Mouse (Mus musculus) T-helper 17 cell (primary cell): ENCODE measurements around the gene Ccl25.

Source experiments
- in situ Hi-C, 2 experiments: fragments of 300-600 bp; cut with MboI, MseI; formaldehyde crosslinking; loops; 1 replicate in 1 of 2; 2 replicates in 1 of 2; pipeline ENCODE4 v1.15.1; 2025; ENCODE audit warnings: high pct_unique_total_duplicates in 2 of 2

The Ccl25 gene

GRCm38 (mm10) chr8:4335678-4336077 lies 10.7 kb downstream of the Ccl25 start:
- in situ Hi-C loops, result no loop called here

GRCm38 (mm10) chr8:4340207-4340606 lies 15.2 kb downstream of the Ccl25 start:
- in situ Hi-C loops, result no loop called here

DNA sequence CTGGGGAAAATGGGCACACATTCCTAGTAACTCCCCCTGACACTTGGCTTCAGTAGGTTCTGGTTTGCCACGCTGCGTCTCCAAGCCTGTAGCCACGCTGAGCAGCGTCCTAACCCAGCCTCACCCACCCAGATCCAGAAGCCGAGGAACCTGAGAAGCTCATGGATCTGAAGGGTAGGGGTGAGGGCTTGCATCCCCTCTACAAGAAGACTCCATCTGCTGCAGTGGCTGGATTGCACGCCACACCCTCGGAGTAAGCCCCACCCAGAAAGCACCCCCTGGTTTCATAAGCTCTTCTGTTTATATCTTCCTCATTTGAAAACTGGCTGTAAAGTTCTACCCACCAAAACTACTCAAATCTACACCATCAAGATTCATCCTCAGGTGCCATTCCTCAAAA lies 22.7 kb downstream of the Ccl25 start:
- in situ Hi-C loops, result no loop called here

- in situ Hi-C loops, result no loop called here
Measured at GRCm38 (mm10) chr8:4348275-4348674, 23.3 kb downstream of the Ccl25 start.

GRCm38 (mm10) chr8:4349335-4349734 lies 24.3 kb downstream of the Ccl25 start:
- in situ Hi-C loops, result no loop called here

- in situ Hi-C loops, result loop anchor here (25.0 kb wide), 2 partner anchors 213 to 638 kb away; partner anchors contain the start of genes Cd209g (in 1 of the 2) and Clec4g (in 1 of the 2)
Measured at GRCm38 (mm10) chr8:4350618-4351017, 25.6 kb downstream of the Ccl25 start.

DNA sequence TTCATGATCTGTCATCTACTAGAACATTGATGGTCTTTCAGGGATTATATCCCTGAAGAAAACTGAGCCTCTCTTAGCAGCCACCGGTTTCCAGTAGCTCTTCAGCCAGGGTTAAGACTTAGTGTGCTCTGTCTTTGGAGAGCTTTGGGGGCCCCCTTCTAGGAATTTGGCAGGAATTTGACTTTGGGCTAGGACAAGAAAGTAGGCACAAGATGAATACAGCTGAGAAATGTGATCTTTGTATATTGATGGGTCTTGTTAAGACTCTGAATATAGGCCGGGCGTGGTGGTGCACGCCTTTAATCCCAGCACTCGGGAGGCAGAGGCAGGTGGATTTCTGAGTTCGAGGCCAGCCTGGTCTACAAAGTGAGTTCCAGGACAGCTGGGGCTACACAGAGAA lies 27.6 kb downstream of the Ccl25 start:
- in situ Hi-C loops, result loop anchor here (25.0 kb wide), 2 partner anchors 215 to 640 kb away; partner anchors contain the start of genes Cd209g (in 1 of the 2) and Clec4g (in 1 of the 2)

DNA sequence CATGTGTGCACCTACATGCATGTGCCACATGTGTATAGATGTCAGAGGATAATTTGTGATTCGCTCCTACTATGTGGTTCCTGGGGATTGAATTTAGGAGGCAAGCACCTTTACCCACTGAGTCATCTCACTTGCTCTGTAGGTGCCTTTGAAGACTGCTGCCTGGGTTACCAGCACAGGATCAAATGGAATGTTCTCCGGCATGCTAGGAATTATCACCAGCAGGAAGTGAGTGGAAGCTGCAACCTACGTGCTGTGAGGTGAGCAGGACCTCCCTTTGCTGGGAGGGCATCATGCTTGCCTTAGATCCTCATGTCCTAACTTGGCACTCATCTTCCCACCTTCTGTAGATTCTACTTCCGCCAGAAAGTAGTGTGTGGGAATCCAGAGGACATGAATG lies 28.7 kb downstream of the Ccl25 start:
- in situ Hi-C loops, result loop anchor here (25.0 kb wide), 2 partner anchors 216 to 641 kb away; partner anchors contain the start of genes Cd209g (in 1 of the 2) and Clec4g (in 1 of the 2)

DNA sequence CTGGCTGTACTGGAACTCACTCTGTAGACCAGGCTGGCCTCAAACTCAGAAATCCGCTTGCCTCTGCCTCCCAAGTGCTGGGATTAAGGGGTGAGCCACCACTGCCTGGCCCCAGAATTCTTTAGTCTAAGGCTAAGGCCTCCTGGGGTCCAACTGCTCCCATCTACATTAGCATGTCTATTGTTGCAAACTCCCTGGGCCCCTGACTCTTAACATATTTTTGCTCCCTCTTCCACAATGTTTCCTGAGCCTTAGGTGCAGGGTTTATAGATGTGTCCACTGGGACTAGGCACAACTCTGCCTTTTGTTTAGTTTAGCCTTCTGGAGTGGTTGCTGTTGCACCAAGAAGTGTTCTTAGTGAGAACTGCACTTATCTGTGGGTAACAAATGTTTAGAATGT lies 29.5 kb downstream of the Ccl25 start:
- in situ Hi-C loops, result loop anchor here (25.0 kb wide), 2 partner anchors 217 to 642 kb away; partner anchors contain the start of genes Cd209g (in 1 of the 2) and Clec4g (in 1 of the 2)

DNA sequence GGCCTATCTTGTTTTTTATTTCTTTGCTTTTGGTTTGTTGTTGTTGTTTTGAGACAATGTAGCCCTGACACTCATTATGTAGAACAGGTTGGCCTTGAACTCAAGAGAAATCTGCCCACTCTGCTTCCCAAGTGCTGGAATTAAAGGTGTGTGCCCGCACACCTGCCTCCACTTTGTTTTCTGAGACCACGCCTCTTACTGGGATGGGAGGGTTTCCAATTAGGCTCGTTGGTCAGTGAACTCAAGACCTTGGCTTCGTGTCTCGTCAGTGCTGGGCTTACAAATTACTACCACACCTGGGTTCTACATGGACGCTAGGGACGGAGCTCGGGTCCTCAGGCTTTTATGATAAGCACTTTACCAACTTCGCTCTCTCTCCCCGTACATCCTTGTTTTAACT lies 30.4 kb downstream of the Ccl25 start:
- in situ Hi-C loops, result loop anchor here (25.0 kb wide), 2 partner anchors 218 to 643 kb away; partner anchors contain the start of genes Cd209g (in 1 of the 2) and Clec4g (in 1 of the 2)

- in situ Hi-C loops, result loop anchor here (25.0 kb wide), 2 partner anchors 222 to 647 kb away; partner anchors contain the start of genes Cd209g (in 1 of the 2) and Clec4g (in 1 of the 2)
Measured at GRCm38 (mm10) chr8:4359362-4359761, 34.4 kb downstream of the Ccl25 start.

- in situ Hi-C loops, result loop anchor here (10.0 to 25.0 kb wide), 3 partner anchors 224 to 666 kb away; partner anchors contain the start of genes Cd209g (in 1 of the 2), Clec4g (in 1 of the 2) and Fcer2a (in 1 of the 2)
Measured at GRCm38 (mm10) chr8:4360922-4361321, 35.9 kb downstream of the Ccl25 start.

- in situ Hi-C loops, result loop anchor here (5.0 to 25.0 kb wide), 4 partner anchors 104 to 671 kb away; partner anchors contain the start of genes Cd209g (in 1 of the 2), Clec4g (in 1 of the 2) and Fcer2a (in 1 of the 2)
Measured at GRCm38 (mm10) chr8:4366189-4366588, 41.2 kb downstream of the Ccl25 start.

DNA sequence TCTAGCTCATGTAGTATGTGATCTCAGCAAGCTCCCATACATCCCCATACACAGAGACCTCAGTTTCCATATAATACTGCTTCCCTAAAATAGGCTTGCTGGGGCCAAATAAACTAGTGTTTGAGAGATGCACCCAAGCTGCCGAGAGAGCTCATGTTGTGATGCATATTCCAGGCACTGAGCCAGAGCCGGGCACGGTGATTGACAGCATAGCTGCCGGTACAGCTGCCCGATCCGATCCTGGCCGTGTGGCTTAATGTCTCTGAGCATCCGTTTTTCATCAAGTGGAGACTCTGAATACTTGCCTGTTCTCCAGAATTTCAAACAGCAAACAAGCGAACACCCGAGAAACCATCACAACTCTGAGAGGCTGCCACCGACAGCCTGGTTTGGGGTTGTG lies 42.8 kb downstream of the Ccl25 start:
- in situ Hi-C loops, result loop anchor here (5.0 to 25.0 kb wide), 4 partner anchors 106 to 673 kb away; partner anchors contain the start of genes Cd209g (in 1 of the 2), Clec4g (in 1 of the 2) and Fcer2a (in 1 of the 2)

- in situ Hi-C loops, result loop anchor here (5.0 to 25.0 kb wide), 4 partner anchors 106 to 674 kb away; partner anchors contain the start of genes Cd209g (in 1 of the 2), Clec4g (in 1 of the 2) and Fcer2a (in 1 of the 2)
Measured at GRCm38 (mm10) chr8:4368470-4368869, 43.5 kb downstream of the Ccl25 start.

GRCm38 (mm10) chr8:4370078-4370477 lies 45.1 kb downstream of the Ccl25 start:
- in situ Hi-C loops, result loop anchor here (5.0 to 25.0 kb wide), 3 partner anchors 228 to 658 kb away; partner anchors contain the start of genes Cd209g (in 1 of the 2) and Clec4g (in 1 of the 2)

DNA sequence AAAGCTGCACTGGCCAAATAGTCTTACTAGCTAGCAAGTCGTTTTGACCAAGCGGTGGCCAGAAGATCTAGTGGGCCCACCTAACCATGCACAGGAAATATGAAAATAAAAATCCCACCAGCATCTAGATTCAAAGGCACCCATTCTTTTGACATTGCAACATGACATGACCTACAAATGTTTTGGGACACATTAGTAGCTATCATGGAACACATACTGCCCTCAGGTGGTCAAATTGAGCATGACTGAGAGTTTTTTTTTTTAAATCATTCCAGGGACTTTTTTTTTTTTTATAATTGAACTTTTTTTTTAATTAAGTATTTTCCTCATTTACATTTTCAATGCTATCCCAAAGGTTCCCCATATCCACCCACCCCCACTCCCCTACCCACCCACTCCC lies 47.6 kb downstream of the Ccl25 start:
- in situ Hi-C loops, result loop anchor here (5.0 to 25.0 kb wide), 3 partner anchors 230 to 660 kb away; partner anchors contain the start of genes Cd209g (in 1 of the 2) and Clec4g (in 1 of the 2)

GRCm38 (mm10) chr8:4401442-4401841 lies 76.4 kb downstream of the Ccl25 start:
- in situ Hi-C loops, result loop anchor here (5.0 to 10.0 kb wide), 3 partner anchors 183 to 447 kb away; partner anchors contain the start of gene Cd209c (in 1 of the 2)

DNA sequence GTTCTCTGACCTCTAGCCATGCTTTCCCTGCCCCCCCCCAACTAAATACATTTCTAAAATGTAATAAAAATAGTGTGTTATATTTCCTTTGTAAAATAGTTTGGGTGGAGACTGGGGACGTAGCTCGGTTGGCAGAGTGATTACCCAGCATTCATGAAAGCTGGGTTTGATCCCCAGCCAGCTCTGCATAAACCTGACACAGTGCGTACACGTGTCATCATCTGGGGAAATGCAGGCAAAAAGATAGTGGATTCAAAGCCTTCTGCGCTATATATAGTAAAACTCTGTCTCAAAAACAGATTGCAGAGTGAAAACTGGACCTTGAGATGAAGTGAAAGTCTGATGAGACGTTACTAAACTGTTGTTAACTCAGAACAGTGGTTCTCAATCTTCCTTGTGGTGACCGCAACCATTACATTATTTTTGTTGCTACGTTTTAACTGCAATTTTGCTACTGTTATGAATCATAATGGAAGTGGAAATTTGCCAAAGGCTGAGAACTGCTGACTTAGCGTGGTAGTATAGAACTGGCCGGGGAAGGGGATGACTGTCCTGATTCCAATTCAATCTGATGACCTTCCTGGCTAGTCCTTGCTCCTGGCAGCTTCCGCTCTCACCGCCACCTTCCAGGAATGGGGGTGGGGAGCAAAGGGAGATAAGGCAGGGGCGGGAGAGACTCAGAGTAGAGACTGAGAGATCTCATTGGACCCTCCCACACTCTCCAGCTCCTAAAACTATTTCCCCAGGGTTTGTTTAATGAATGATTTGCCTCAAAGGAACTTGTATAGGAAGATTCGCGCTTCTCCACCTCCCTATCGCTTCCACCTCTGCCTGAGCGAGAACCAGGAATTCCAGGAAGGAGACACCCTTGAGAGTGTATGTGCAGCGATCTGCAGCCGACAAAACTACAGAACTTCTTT lies 79.2 kb downstream of the Ccl25 start:
- in situ Hi-C loops, result loop anchor here (5.0 to 10.0 kb wide), 3 partner anchors 181 to 449 kb away; partner anchors contain the start of gene Cd209c (in 1 of the 2)

GRCm38 (mm10) chr8:4404880-4405261 lies 79.9 kb downstream of the Ccl25 start:
- in situ Hi-C loops, result loop anchor here (5.0 to 10.0 kb wide), 3 partner anchors 180 to 450 kb away; partner anchors contain the start of gene Cd209c (in 1 of the 2)

GRCm38 (mm10) chr8:4408425-4408824 lies 83.4 kb downstream of the Ccl25 start:
- in situ Hi-C loops, result loop anchor here in 1 of 2 experiments (10.0 kb wide), 2 partner anchors 176 to 454 kb away; partner anchors contain the start of gene Cd209c
